Mouse (Mus musculus): ENCODE measurements around the gene B9d2.

B9d2 gene

DNA sequence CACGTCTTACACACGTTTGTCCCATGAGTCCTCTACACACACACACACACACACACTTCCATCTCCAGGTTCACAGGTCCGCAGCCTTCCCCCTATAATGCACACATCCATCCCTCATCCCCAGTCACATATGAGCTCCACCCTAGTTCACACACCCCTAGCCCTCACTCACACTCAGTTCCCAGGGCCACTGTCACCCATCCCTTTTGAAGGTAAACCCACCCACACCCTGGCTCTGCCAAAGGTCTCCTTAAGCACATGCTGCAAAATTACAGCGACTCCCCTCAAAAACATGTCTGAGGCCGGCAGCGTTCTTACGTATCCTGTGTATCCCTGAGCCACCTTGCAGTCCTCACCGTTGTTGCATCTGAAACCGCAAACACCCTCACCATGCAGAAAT is 6.3 kb upstream of the B9d2 start:
- DNase-seq (ENCODE audit: extremely low read depth, low read depth, low spot score): no peak

DNA sequence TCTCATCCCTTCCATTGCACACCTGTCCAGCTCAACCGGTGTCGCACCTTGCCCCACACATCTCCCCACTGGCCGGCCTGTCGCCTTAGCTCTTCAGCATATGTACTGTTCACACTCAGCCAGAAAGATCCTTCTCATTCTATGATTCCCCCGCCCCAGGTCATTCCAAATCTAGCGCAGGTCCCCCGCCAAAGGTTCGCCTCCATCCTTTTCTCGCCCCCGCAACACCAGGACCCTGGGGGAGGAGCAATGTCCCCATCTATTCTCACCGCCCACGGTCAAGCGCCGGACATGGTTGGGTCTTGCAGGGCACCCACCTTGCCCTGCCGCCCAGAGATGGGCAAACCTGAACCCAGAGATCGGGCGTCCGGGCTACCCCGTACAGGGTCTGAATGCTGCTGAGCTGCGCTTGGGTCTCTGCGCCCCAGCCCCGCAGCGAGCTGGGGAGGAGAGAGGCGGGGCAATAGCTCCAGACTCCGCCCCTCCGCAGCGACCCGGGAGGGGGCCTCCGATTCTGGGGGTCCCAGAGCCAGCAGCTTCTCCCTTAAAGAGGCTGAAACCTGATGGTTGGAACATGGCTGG is 5.8 kb upstream of the B9d2 start, which contains the start of gene Tmem91:
Gene Tmem91 (minus strand): TSS at position 448 of the 582 bp plus-strand sequence.
- DNase-seq (ENCODE audit: extremely low read depth, low read depth, low spot score): no peak

DNA sequence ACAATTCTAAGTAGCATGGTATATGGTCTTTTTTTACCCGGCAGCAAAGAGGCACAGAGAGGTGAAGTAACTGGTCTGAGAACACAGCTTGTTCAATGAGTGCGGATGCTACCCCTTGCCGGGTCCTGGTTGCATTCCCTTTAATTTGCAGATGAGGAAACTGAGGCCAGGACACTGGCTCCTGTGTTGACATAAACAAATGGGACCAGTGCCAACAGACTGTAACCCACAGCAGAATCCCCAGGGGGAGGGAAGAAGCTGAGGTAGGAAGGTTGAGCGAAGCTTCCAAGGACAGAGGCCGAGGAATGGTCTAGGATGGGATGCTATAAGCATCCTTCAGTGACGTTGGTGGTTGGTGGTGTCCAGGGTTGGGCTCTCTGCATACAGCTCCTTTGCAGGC is 5.2 kb upstream of the B9d2 start:
- DNase-seq (ENCODE audit: extremely low read depth, low read depth, low spot score): no peak

DNA sequence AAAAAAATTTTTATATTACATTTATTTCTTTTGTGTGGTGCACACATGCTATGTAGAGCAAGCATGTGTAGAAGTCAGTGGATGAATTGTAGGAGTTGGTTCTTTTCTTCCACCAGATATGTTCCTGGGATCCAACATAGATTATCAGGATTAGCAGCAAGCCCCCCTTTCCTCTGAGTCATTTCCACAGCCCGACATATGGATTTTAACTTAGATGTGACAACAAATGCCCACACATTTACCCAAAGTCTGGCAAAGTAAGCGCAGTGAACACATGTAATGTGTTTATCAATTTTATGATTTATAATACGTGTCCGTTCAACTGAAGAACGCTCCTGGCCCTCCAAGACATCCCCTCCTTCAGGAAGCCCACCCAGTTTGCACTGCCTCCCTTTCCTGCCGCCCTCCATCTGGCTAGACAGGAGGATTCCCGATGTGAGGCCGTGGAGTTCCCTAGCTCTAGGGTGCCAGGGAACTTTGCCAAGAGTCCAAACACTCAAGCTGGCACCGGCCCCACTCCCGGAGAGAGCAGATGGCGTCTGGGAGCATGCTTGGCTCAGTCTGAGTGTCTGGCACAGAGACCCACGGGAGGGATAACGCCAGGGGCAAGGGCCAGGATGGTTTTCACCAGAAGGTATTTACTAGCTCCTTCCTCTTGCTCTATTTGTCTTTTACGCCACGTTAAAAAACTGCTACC is 4.3 kb upstream of the B9d2 start:
- DNase-seq (ENCODE audit: extremely low read depth, low read depth, low spot score): no peak

DNA sequence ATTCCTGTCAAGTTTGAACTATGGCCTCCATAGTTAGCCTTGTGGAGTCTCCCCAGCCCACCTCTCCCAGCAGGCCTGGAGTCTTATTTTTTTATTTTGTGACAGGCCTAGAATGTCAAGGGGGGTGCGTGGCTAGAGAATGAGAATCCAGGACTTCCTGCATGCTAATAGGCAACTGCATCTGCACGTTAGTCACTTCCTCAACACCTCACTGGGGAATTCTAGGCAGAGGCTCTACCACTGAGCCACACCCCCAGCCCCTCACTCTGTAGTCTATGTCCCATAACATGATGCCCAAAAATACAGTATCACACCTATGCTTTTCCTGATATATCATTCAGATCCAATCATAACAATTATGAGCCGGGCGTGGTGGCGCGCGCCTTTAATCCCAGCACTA is 3.6 kb upstream of the B9d2 start:
- DNase-seq (ENCODE audit: extremely low read depth, low read depth, low spot score): no peak

DNA sequence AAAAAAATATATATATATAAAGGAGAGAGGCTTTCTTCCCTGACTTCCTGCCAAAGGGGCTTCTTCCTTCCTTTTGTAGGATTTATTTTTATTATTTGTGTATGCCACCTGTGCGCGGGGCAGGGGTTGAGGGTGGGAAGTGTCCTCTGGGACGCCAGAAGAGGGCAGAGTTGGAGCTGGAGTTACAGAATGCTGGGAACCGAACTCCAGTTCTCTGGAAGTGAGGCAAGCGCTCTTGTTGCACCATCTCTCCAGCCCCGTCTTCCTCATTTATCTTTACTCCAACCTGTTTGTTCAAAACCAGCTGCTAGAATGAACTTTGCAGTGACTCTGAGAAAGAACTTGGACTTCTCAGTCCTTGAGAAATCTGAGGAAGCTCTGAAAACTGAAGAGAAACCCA is 609 bp upstream of the B9d2 start:
- no peak for DNase-seq (ENCODE audit: extremely low read depth, low read depth, low spot score)

DNA sequence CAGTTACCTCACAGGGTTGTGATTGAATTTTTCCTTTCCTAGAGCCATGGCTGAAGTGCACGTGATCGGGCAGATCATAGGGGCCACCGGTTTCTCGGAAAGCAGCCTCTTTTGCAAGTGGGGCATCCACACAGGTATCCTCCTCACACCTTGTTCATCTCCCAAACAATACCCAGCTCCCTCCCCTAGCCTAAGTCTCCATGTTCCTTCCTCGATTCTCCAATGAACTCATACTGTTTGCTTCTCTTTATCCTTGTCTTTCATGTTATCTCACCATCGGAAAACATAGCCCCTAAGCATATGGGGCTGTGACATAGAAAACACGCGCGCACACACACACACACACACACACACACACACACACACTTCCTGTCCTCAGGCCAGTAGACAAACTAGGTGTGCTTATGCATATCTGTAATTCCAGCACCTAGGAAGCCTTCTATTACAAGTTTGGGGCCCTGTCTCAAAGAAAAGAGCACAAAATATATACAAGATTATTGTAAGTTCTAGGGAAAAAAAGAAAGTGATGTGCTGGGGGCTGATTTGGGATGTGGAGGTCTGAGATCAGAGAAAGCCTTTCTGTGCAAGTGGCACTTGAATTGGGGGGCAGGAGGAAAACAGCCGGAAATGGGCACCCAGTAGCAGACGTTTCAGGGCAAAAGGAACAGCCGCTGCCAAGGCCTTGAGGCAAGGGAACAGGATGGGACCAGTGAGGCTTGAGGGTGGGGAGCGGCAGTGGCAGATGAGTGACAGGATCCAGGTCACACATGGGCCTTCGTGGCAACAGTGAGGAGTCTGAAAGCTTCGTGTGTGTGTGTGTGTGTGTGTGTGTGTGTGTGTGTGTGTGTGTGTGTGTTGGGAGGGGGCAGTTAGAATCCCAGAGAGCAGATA is 1.0 kb downstream of the B9d2 start:
- DNase-seq (ENCODE audit: extremely low read depth, low read depth, low spot score): no peak

DNA sequence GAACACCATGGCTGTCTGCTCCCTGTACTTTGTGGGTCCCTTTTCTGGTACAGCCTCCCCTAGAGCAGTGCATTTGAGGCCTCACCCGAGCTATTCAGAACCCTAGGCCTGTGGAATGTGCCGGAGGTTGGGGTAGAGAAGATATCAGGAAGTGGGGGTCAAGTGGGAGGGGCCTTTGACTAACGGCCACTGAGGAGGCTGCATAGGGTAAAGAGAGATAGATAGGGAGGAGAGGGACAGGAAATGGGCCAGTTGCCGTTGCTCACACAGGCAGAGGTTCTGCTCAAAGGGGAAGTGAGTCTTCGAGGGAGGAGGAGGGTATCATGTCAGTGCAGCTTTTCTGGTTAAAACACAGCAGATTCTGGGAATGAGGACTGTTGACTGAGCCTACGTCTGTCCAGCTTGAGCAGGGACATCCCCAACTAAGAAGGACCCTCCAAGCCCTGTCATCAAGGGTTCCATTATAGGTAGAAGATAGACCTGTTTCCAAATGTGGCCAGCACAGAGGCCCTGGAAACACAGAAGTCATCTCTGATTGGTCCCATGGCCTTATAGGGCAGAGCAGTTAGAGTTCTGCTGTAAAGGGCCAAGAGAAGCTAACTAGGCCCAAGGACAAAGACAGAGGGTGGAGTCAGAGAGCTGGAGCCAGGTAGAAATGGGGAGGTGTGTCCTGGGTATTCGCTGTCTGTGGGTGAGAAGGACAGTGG is 3.0 kb downstream of the B9d2 start:
- DNase-seq (ENCODE audit: extremely low read depth, low read depth, low spot score): no peak

DNA sequence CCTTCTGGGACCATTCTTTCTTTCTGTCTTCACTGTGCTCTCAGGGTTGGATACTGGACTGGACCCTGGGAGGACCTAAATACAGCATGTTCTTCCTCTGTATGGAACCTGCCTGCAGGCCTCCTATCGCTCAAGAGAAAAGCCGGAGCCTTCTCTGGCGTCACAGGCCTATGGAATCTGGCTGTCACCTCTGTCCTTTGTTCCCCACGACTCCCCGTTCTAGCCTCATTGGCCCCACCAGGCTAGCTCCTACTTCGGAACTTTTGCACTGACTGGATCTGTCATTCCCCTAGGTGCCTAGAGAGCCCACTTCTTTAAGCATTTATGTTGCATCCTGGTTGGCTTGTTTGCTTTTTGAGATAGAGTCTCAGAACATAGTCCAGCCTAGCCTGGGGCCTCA is 4.1 kb downstream of the B9d2 start:
- no peak for DNase-seq (ENCODE audit: extremely low read depth, low read depth, low spot score)

DNA sequence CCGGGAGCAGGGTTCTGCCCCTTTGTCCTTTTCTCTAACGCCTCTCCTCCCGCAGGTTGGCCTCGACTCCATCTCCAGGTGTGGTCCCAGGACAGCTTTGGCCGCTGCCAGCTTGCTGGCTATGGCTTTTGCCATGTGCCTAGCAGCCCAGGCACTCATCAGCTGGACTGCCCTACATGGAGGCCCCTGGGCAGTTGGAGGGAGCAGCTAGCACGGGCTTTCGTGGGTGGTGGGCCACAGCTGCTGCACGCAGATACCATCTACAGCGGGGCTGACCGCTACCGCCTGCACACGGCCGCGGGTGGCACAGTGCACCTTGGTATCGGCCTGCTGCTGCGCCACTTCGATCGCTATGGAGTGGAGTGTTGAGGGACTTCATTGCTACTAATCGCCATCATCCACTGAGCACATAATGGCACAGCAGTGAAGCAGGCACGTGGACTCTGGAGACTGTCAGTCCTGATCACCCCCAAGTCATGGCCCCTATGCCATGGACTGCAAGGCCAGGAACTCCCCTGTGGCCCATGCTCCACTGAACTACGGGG is 5.4 kb downstream of the B9d2 start:
- no peak for DNase-seq (ENCODE audit: extremely low read depth, low read depth, low spot score)

DNA sequence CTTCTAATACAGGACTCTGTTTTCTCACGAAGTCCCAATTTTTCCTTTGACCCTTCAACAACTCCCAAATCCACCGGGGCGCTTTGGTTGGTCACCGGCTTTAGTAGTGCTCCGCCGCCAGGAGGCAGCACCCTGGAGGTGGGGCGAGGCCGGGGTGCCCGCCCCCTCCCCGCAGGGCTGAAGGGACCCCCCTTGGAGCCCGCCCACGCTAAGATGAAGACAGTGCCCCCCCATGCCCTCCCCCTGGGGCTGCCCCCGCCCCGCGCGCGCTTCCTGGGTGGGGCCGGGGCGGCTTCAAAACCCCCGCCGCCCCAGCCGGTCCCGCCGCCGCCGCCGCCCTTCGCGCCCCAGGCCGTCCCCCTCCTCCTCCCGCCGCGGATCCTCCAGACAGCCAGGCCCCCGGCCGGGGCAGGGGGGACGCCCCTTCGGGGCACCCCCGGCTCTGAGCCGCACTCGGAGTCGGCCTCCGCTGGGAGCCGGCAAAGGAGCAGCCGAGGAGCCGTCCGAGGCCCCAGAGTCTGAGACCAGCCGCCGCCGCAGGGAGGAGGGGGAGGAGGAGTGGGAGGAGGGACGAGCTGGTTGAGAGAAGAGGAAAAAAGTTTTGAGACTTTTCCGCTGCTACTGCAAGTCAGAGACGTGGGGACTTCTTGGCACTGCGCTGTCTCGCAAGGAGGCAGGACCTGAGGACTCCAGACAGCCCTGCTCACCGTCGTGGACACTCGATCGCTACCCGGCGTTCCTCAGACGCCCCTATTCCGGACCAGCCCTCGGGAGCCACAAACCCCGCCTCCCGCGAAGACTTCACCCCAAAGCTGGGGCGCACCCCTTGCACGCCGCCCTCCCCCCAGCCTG is 6.3 kb downstream of the B9d2 start, which contains the start of gene Tgfb1:
Gene Tgfb1 (plus strand): TSS at position 323 of the 852 bp plus-strand sequence.
- DNase-seq (ENCODE audit: extremely low read depth, low read depth, low spot score): no peak

DNA sequence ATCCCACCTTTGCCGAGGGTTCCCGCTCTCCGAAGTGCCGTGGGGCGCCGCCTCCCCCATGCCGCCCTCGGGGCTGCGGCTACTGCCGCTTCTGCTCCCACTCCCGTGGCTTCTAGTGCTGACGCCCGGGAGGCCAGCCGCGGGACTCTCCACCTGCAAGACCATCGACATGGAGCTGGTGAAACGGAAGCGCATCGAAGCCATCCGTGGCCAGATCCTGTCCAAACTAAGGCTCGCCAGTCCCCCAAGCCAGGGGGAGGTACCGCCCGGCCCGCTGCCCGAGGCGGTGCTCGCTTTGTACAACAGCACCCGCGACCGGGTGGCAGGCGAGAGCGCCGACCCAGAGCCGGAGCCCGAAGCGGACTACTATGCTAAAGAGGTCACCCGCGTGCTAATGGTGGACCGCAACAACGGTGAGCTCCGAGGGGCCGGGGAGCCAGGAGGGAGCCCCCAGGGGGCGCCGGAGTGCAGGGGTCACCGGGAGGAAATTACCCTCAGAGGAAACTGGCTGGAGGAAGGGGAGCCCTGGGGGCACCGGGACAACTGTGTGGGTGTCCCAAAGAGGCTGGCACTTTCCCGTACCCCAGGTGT is 7.3 kb downstream of the B9d2 start:
- DNase-seq (ENCODE audit: extremely low read depth, low read depth, low spot score): no peak

DNA sequence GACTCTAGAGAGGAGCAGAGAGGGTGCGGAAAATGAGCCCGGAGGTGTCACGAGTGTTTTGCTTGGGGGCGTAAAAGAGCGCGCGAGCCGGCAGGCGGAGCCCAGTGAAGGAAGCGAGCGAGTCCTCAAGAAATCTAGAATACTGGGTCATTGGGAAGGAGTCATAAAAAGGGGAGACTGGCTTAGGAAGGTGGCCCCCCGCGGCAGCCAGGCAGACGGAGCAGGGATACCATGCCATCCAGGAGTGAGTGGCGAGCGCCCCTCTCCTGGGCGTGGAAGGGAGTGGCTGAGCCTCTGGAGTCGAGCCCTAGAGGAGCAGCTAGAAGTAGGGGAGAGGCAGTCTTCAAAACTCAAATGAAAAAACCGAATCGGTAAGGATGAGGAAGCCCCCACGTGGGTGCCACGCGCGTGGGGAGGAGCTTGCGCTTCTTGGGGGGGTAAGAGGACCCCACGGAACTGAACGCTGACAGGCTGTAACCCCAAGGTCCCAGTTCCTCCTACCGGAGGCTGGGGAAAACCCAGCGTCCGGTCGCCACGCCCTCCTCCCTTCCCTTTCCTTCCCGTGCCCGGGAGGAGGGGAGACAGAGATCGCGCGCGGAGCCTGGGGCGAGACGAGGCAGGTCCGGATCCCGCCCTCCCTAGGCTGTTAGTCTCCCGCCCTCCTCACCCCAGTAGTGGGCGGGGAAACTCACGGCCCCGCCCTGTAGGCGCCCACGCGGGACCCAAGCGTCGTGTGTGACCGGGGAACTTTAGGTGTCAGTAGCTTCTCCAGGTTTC is 8.4 kb downstream of the B9d2 start:
- no peak for DNase-seq (ENCODE audit: extremely low read depth, low read depth, low spot score)

DNA sequence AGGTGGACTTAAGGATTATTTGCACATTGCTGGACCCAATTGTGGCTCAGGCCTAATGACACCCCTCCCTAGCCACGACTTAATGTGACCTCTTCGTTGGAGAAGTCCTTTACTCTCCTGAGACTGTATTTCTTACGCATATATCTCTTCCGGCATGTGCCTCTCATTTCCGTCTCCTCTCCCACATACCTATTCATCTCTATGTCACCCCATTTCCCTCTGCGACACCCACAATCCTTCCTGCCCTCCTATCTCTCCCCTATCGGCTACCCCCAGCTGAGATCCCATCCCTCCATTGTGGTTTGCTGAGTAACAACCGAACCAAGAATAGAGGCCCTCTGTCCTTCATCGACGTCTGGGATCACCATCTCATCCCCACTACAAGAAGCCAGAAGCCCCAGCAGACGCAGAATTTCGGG is 9.0 kb downstream of the B9d2 start:
- DNase-seq (ENCODE audit: extremely low read depth, low read depth, low spot score): no peak

DNA sequence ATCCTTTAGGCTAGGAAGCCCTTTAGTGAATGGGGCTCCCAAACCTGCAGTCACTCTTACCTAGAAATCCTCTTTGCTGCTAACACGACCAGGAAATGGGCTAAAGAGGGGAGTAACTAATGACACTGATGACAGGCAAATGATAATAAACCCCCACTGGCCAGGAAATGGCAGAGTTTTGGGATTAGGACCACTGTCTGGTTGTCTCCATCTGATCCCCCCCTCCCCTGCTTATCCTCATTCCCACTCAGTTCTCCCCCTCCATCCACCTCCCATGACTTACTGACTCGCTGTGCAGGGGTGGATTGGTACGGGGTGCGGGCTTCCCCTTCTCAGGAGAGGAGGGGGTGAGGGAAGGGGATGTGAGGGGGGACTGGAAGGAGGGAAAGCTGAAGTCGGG is 9.5 kb downstream of the B9d2 start:
- no peak for DNase-seq (ENCODE audit: extremely low read depth, low read depth, low spot score)

DNA sequence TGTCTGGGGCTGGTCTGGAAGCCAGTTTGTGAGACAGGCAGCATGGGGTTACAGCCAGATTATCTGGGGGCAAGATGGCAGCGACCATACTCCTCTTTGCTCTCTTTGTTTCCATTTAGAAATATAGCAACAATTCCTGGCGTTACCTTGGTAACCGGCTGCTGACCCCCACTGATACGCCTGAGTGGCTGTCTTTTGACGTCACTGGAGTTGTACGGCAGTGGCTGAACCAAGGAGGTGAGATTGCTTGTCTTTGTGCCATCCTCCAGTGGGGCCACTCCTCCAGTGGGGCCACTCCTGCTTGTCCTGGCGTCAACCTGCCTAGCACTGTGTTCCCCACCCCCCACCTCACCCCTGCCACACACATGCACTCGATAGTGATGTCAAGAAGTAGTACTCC is 13.5 kb downstream of the B9d2 start:
- no peak for DNase-seq (ENCODE audit: extremely low read depth, low read depth, low spot score)

DNA sequence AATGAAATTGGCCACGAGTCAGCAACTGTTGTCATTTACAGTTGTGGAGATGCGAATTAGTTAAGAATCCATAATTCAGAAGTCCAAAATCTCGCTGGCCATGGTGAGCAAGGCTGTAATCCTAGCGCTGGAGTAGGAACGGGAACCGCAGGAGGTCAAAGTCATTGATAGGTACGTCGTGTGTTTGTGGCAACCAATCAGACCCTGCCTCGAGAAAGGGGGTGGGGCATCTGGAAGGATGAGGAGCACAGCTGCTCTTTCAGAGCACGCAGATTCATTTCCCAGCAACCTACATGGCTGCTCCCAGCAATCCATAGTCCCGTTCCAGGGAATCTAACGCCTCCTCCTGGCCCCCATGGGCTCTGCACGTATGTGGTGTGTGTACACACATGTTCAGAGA is 19.3 kb downstream of the B9d2 start:
- no peak for DNase-seq (ENCODE audit: extremely low read depth, low read depth, low spot score)

DNA sequence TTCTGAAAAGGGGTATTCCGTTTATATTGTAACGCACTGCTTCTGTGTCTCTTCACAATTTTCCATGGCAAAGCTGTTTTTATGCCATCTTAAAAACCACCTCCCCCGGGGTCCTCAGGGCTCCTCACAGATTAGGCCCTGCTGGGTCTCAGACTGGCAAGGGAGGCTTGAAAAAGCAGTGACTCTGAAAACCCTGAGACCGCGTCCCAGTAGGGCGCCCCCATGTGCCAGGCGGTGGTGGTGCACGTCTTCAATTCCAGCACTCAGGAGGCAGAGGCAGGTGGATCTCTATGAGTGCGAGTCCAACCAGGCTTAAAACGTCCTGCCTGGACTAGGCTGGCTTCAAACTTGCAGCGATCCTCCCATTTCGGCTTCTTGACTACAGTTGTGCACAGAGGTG is 20.2 kb downstream of the B9d2 start:
- no peak for DNase-seq (ENCODE audit: extremely low read depth, low read depth, low spot score)

DNA sequence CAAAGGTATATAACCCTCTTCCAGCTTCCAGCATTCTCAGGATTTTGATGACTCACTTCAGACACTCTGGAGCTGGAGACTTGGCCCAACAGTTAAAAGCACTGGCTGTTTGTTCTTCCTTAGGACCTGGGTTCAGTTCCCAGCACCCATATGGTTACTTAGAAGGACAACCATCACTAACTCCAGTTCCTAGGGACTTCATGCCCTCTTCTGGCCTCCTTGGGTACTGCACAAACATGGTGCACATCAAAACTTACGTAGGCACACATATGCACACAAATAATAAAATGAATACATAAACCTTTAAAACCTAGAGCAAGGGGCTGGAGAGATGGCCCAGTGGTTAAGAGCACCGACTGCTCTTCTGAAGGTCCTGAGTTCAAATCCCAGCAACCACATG is 21.8 kb downstream of the B9d2 start:
- no peak for DNase-seq (ENCODE audit: extremely low read depth, low read depth, low spot score)
